Mouse (Mus musculus): ENCODE results near the gene Ankrd16. TPM values are rescaled to one million over a fixed set of nuclear protein-coding genes. Genes with fewer than 3 reads are reported as not detected.

Ankrd16 gene
- polyA plus RNA-seq, 1 experiment from 2014 or later = 44.8 TPM

GRCm38 (mm10) chr2:11774426-11774825 is 3.2 kb upstream of the Ankrd16 start:
- ATAC-seq = no peak
- Histone ChIP-seq H3K9ac (no peak overlapping the region), H3K4me2 (no peak overlapping the region), H3K27ac (no peak overlapping the region), H3K27me3 (no peaks in the 10 kb centered on the region), H3K36me3 (ENCODE audit: poor library complexity, severe bottlenecking) (no peaks in the 10 kb centered on the region), H3K4me3 (no peak overlapping the region), H3K4me1 (peaks cover 26% of the 10 kb centered on the region), H3K9me3 (replicated peaks) (no peaks in the 10 kb centered on the region)
- 90% methylated on average over 10 of the region's 10 CpGs for WGBS

- H3K27ac ChIP-seq = no peak overlapping the region
- 77% methylated on average over 5 of the region's 5 CpGs for WGBS
- H3K9ac ChIP-seq = no peak overlapping the region
- no peaks in the 10 kb centered on the region for H3K27me3 ChIP-seq
- H3K4me3 ChIP-seq = no peak overlapping the region
- no peak for ATAC-seq
- H3K36me3 ChIP-seq (ENCODE audit: poor library complexity, severe bottlenecking) = no peaks in the 10 kb centered on the region
- no peaks in the 10 kb centered on the region for H3K9me3 ChIP-seq (replicated peaks)
- H3K4me1 ChIP-seq = peaks cover 33% of the 10 kb centered on the region
- no peak overlapping the region for H3K4me2 ChIP-seq
Measured at GRCm38 (mm10) chr2:11775121-11775520, 2.6 kb upstream of the Ankrd16 start.

- no peaks in the 10 kb centered on the region for H3K9me3 ChIP-seq (replicated peaks)
- H3K4me1 ChIP-seq = peaks cover 34% of the 10 kb centered on the region
- 53% methylated on average over 8 of the region's 8 CpGs for WGBS
- H3K36me3 ChIP-seq (ENCODE audit: poor library complexity, severe bottlenecking) = peaks cover 8% of the 10 kb centered on the region
- H3K27ac ChIP-seq = no peak overlapping the region
- H3K4me2 ChIP-seq = peak overlapping the region; percentile 84
- peak overlapping the region; percentile 84 for H3K4me3 ChIP-seq
- no peaks in the 10 kb centered on the region for H3K27me3 ChIP-seq
- no peak for ATAC-seq
- H3K9ac ChIP-seq = peak overlapping the region; percentile 83
Measured at GRCm38 (mm10) chr2:11776415-11776814, 1.3 kb upstream of the Ankrd16 start.

- H3K9ac ChIP-seq = peak overlapping the region; percentile 90
- peaks cover 26% of the 10 kb centered on the region for H3K36me3 ChIP-seq (ENCODE audit: poor library complexity, severe bottlenecking)
- peak; percentile 90 for ATAC-seq
- no peaks in the 10 kb centered on the region for H3K9me3 ChIP-seq (replicated peaks)
- WGBS = under 1% methylated on average over 43 of the region's 43 CpGs
- H3K4me3 ChIP-seq = peak overlapping the region; percentile 84
- H3K27ac ChIP-seq = peak overlapping the region; percentile 96
- H3K27me3 ChIP-seq = no peaks in the 10 kb centered on the region
- H3K4me2 ChIP-seq = peak overlapping the region; percentile 84
- H3K4me1 ChIP-seq = peaks cover 34% of the 10 kb centered on the region
Measured at GRCm38 (mm10) chr2:11778087-11778823, 579 bp downstream of the Ankrd16 start.

GRCm38 (mm10) chr2:11784159-11784558 is 6.5 kb downstream of the Ankrd16 start:
- no peaks in the 10 kb centered on the region for H3K27me3 ChIP-seq
- no peak overlapping the region for H3K4me2 ChIP-seq
- 94% methylated on average over 6 of the region's 6 CpGs for WGBS
- H3K36me3 ChIP-seq (ENCODE audit: poor library complexity, severe bottlenecking) = peaks cover 78% of the 10 kb centered on the region
- no peaks in the 10 kb centered on the region for H3K9me3 ChIP-seq (replicated peaks)
- no peak overlapping the region for H3K27ac ChIP-seq
- no peak for ATAC-seq
- peaks cover 11% of the 10 kb centered on the region for H3K4me1 ChIP-seq
- no peak overlapping the region for H3K9ac ChIP-seq
- H3K4me3 ChIP-seq = no peak overlapping the region

GRCm38 (mm10) chr2:11794668-11795067 is 17.0 kb downstream of the Ankrd16 start:
- H3K4me3 ChIP-seq = no peak overlapping the region
- no peak overlapping the region for H3K4me2 ChIP-seq
- no peak overlapping the region for H3K9ac ChIP-seq
- H3K9me3 ChIP-seq (replicated peaks) = 0 out of 2 replicates have a peak, but pooled peaks cover 3% of the 10 kb centered on the region
- no peak overlapping the region for H3K27ac ChIP-seq
- H3K4me1 ChIP-seq = no peaks in the 10 kb centered on the region
- no peaks in the 10 kb centered on the region for H3K27me3 ChIP-seq
- peaks cover 46% of the 10 kb centered on the region for H3K36me3 ChIP-seq (ENCODE audit: poor library complexity, severe bottlenecking)
- no peak for ATAC-seq
- 70% methylated on average over 4 of the region's 4 CpGs for WGBS

- H3K36me3 ChIP-seq (ENCODE audit: poor library complexity, severe bottlenecking) = peaks cover 16% of the 10 kb centered on the region
- H3K27me3 ChIP-seq = no peaks in the 10 kb centered on the region
- no peak overlapping the region for H3K9ac ChIP-seq
- H3K9me3 ChIP-seq (replicated peaks) = no peaks in the 10 kb centered on the region
- ATAC-seq = no peak
- no peak overlapping the region for H3K4me3 ChIP-seq
- no peak overlapping the region for H3K27ac ChIP-seq
- WGBS = 92% methylated on average over 5 of the region's 5 CpGs
- no peak overlapping the region for H3K4me2 ChIP-seq
- H3K4me1 ChIP-seq = no peaks in the 10 kb centered on the region
Measured at GRCm38 (mm10) chr2:11797930-11798364, 20.3 kb downstream of the Ankrd16 start.

GRCm38 (mm10) chr2:11801299-11801930 is 23.7 kb downstream of the Ankrd16 start:
- Histone ChIP-seq H3K9me3 (replicated peaks) (no peaks in the 10 kb centered on the region), H3K27me3 (no peaks in the 10 kb centered on the region), H3K4me1 (no peaks in the 10 kb centered on the region), H3K27ac (no peak overlapping the region), H3K4me3 (no peak overlapping the region), H3K4me2 (no peak overlapping the region), H3K9ac (no peak overlapping the region), H3K36me3 (ENCODE audit: poor library complexity, severe bottlenecking) (no peaks in the 10 kb centered on the region)
- ATAC-seq = no peak
- WGBS = 93% methylated on average over 2 of the region's 2 CpGs

Other genes starting within 250 kb of the Ankrd16 start
- 21.5 and 21.7 TPM in 2 replicates for gene Pfkfb3, start 223.8 kb upstream of the Ankrd16 start, polyA plus RNA-seq (2015; fragmentation: Nextera tagmentation; extraction: Ambion mirVana)
- gene Rbm17, start 173.7 kb upstream of the Ankrd16 start, polyA plus RNA-seq (2015; fragmentation: Nextera tagmentation; extraction: Ambion mirVana) = 160 and 167 TPM in 2 replicates
- gene Gm17490, start 151.6 kb upstream of the Ankrd16 start, polyA plus RNA-seq (2015; fragmentation: Nextera tagmentation; extraction: Ambion mirVana) = not detected in 2 replicates
- not detected in 2 replicates for gene Il2ra, start 135.1 kb upstream of the Ankrd16 start, polyA plus RNA-seq (2015; fragmentation: Nextera tagmentation; extraction: Ambion mirVana)
- 0.49 and 0.52 TPM in 2 replicates for gene Il15ra, start 72.6 kb upstream of the Ankrd16 start, polyA plus RNA-seq (2015; fragmentation: Nextera tagmentation; extraction: Ambion mirVana)
- gene Fbh1, start 294 bp upstream of the Ankrd16 start, polyA plus RNA-seq (2015; fragmentation: Nextera tagmentation; extraction: Ambion mirVana) = 111 and 120 TPM in 2 replicates